Mouse (Mus musculus) embryonic facial prominence, embryonic 10.5 days (tissue): ENCODE measurements at regions not wholly inside any gene's neighbourhood (a gene's known extent, or its start where the extent isn't known, plus 50 kb on each side); places are given as distances from the start of the nearest gene placed in this dataset.
"Not testable (repeated sequence)": the region's sequence is repeated elsewhere in the genome, so short reads cannot be mapped to it uniquely, and the experiment has no call there.

Experiments used
- DNase-seq: peaks from one replicate; pipeline ENCODE4 v3.0.0-alpha.2; 2017; ENCODE audit warnings: low spot score
- H3K27ac ChIP-seq: fragments of 300-500 bp; sonication (generic); replicated peaks from 2 replicates; pipeline ENCODE4 v1.5.1; 2016; ENCODE audit warnings: mild to moderate bottlenecking
- H3K27me3 ChIP-seq: fragments of 300-500 bp; sonication (generic); replicated peaks from 2 replicates; pipeline ENCODE4 v1.6.1; 2016; ENCODE audit warnings: low read depth, mild to moderate bottlenecking; ENCODE audit not compliant: poor library complexity, severe bottlenecking
- H3K36me3 ChIP-seq: fragments of 300-500 bp; sonication (generic); replicated peaks from 2 replicates; pipeline ENCODE4 v1.6.1; 2016; ENCODE audit warnings: mild to moderate bottlenecking, moderate library complexity
- H3K4me1 ChIP-seq: fragments of 300-500 bp; sonication (generic); 2 replicates; pipeline ENCODE4 v1.6.1; 2016
- H3K4me3 ChIP-seq: fragments of 300-500 bp; sonication (generic); 2 replicates; pipeline ENCODE4 v1.5.1; 2016; ENCODE audit warnings: mild to moderate bottlenecking, moderate library complexity
- H3K9me3 ChIP-seq: fragments of 300-500 bp; sonication (generic); 2 replicates; pipeline ENCODE4 v1.6.1; 2016; ENCODE audit warnings: mild to moderate bottlenecking
- WGBS: fragments of 180-500 bp; shearing (Covaris S2); methylation state at CpG from one replicate; pipeline ENCODE4 v1.1.7; 2016; 5-methylcytosine and 5-hydroxymethylcytosine counted together

DNA sequence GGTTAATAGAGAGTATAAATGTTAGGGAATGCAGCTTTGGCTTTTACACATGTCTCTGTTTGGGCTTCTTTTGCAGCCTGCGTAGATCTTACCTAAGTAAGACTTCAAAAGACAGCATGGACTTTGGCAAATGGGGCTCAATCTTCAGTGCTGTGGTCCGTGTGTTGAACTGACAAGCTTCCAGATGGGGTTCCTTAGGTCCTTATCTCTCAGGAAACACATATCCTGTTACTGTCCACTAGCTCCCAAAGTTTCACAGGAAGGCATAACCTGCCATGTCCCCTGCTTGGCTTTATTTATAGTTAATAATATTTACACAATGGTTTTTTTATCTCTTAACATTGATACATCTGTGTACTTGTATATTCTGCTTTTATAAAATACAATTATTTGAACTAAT lies 365.3 kb downstream of the Hdgfl1 start:
- no peaks in the 10 kb centered on the region for H3K36me3 ChIP-seq
- H3K4me1 ChIP-seq, result no peaks in the 10 kb centered on the region
- no peaks in the 10 kb centered on the region for H3K27me3 ChIP-seq
- no peaks in the 10 kb centered on the region for H3K9me3 ChIP-seq
- no peak overlapping the region for H3K27ac ChIP-seq
- WGBS, result 65% methylated on average over 2 of the region's 2 CpGs
- no peak for DNase-seq
- H3K4me3 ChIP-seq, result no peak overlapping the region

DNA sequence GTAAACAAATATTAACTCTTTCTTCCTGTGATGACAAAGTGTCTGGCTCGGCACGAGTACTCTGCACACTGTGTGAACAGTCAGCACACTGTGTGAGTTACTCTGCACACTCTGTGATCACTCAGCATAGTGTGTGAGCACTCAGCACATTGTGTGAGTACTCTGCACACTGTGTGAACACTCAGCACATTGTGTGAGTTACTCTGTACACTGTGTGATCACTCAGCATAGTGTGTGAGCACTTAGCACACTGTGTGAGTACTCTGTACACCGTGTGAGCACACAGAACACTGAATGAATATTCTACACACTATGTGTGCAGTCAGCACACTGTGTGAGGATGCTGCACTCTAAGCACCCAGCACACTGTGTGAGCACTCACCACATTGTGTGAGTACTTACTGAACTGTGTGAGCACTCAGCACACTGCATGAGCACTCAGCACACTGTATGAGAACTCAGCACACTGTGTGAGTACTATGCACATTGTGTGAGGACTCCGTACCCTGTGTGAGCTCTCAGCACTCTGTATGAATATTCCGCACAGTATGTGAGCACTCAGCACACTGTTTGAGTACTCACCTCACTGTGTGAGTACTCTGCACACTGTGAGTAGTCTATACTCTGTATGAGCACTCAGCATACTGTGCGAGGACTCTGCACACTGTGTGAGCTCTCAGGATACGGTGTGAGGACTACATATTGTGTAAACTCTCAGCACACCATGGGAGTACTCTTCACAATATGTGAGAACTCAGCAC lies 381.9 kb downstream of the Hdgfl1 start:
- no peaks in the 10 kb centered on the region for H3K4me1 ChIP-seq
- no peaks in the 10 kb centered on the region for H3K9me3 ChIP-seq
- H3K36me3 ChIP-seq, result no peaks in the 10 kb centered on the region
- H3K4me3 ChIP-seq, result no peak overlapping the region
- WGBS, result 87% methylated on average over 7 of the region's 7 CpGs
- no peak for DNase-seq
- H3K27ac ChIP-seq, result no peak overlapping the region
- no peaks in the 10 kb centered on the region for H3K27me3 ChIP-seq

DNA sequence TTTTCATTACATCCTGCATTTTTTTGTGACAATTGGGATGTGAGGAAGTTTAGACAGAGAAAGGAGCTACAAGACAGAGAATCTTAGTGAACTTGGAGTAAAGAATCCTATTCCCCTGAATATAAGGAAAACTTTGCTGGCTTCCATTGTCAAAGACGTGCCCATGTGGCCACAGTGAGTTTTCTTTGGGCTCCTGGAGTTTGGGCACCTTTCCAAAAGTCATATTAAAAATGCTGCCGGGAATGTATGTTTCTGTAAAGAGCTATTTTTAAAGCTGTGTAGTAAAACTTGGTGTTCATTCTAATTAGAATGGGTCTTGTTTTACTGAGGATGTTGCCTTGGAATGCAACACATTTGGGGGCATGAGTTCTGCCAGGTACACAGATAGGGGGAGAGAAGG lies 387.3 kb downstream of the Hdgfl1 start:
- Histone ChIP-seq H3K27me3 (no peaks in the 10 kb centered on the region), H3K9me3 (no peaks in the 10 kb centered on the region), H3K4me1 (no peaks in the 10 kb centered on the region), H3K4me3 (no peak overlapping the region), H3K36me3 (no peaks in the 10 kb centered on the region), H3K27ac (no peak overlapping the region)
- 89% methylated on average over 2 of the region's 2 CpGs for WGBS
- DNase-seq, result no peak

- Histone ChIP-seq H3K4me3 (no peak overlapping the region), H3K36me3 (no peaks in the 10 kb centered on the region), H3K4me1 (no peaks in the 10 kb centered on the region), H3K9me3 (no peaks in the 10 kb centered on the region), H3K27me3 (no peaks in the 10 kb centered on the region), H3K27ac (no peak overlapping the region)
- no peak for DNase-seq
- 86% methylated on average over 2 of the region's 2 CpGs for WGBS
Observed at GRCm38 (mm10) chr13:26382154-26382553, 387.8 kb downstream of the Hdgfl1 start.

- no peak for DNase-seq
- Histone ChIP-seq H3K4me1 (no peaks in the 10 kb centered on the region), H3K27me3 (no peaks in the 10 kb centered on the region), H3K4me3 (no peak overlapping the region), H3K9me3 (0 out of 2 replicates have a peak, but pooled peaks cover 2% of the 10 kb centered on the region), H3K36me3 (no peaks in the 10 kb centered on the region), H3K27ac (no peak overlapping the region)
Observed at GRCm38 (mm10) chr13:26375546-26375945, 394.4 kb downstream of the Hdgfl1 start.

DNA sequence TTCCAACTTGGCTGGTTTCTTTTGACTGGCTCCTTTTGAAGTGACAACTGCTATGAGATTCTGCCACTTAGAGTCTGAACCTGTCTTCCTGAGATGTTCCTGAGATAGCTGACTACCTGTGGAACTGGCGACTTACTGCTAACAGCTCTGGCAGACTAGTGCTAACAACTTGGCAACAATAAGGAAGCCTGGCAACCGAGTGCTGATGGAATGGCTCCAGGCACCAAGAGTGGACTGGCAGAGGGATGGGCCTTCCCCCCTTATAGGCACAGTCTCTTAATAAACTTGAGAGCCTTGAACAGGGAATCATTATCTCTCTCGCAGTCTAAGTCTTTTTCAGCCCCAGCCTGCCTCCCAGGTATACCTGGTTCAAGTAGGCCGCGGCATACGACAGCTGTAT lies 404.1 kb downstream of the Hdgfl1 start:
- H3K4me1 ChIP-seq, H3K36me3 ChIP-seq, H3K4me3 ChIP-seq, DNase-seq, H3K9me3 ChIP-seq, H3K27ac ChIP-seq, H3K27me3 ChIP-seq: not testable (repeated sequence)
- 93% methylated on average over 6 of the region's 6 CpGs for WGBS

GRCm38 (mm10) chr13:26356341-26356740 lies 413.6 kb downstream of the Hdgfl1 start:
- WGBS, result 52% methylated on average over 3 of the region's 3 CpGs
- no peaks in the 10 kb centered on the region for H3K9me3 ChIP-seq

DNA sequence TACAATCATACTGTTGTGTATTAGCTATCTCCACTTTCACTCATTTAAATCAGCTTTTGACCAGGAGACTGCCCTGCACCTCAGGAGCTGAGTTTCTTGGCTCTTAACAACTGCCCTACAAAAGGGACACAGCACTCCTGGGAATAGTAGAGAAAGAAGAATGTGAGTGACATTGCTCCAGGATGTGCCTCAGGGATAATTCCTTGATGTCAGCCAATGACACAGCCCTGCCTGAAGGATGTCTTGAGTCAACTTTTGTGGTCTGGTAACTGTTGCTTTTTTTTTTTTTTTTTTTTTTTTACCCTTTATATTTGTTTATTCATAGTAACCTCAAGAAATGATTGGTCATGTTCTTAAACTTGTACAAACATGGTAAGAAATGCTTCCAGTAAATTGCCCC lies 415.5 kb downstream of the Hdgfl1 start:
- DNase-seq, result no peak
- H3K4me1 ChIP-seq, result no peaks in the 10 kb centered on the region
- no peak overlapping the region for H3K4me3 ChIP-seq
- no peak overlapping the region for H3K27ac ChIP-seq
- H3K36me3 ChIP-seq, result no peaks in the 10 kb centered on the region
- no peaks in the 10 kb centered on the region for H3K27me3 ChIP-seq
- no peaks in the 10 kb centered on the region for H3K9me3 ChIP-seq

More at GRCm38 (mm10) chr13:26356341-26356740, 413.6 kb downstream of the Hdgfl1 start:
- H3K27me3 ChIP-seq, result no peaks in the 10 kb centered on the region
- no peaks in the 10 kb centered on the region for H3K4me1 ChIP-seq
- no peaks in the 10 kb centered on the region for H3K36me3 ChIP-seq
- H3K4me3 ChIP-seq, result no peak overlapping the region
- peak; percentile 12 for DNase-seq
- H3K27ac ChIP-seq, result no peak overlapping the region

GRCm38 (mm10) chr13:26350510-26350909 lies 419.5 kb downstream of the Hdgfl1 start:
- Histone ChIP-seq H3K36me3 (no peaks in the 10 kb centered on the region), H3K27me3 (no peaks in the 10 kb centered on the region), H3K4me1 (no peaks in the 10 kb centered on the region), H3K27ac (no peak overlapping the region), H3K9me3 (no peaks in the 10 kb centered on the region), H3K4me3 (no peak overlapping the region)
- DNase-seq, result no peak
- WGBS, result 89% methylated on average over 3 of the region's 3 CpGs

GRCm38 (mm10) chr13:26338795-26339194 lies 431.2 kb downstream of the Hdgfl1 start:
- Histone ChIP-seq H3K36me3 (no peaks in the 10 kb centered on the region), H3K4me3 (no peak overlapping the region), H3K9me3 (no peaks in the 10 kb centered on the region), H3K27ac (no peak overlapping the region), H3K4me1 (no peaks in the 10 kb centered on the region), H3K27me3 (no peaks in the 10 kb centered on the region)
- 90% methylated on average over 3 of the region's 3 CpGs for WGBS
- no peak for DNase-seq

- H3K4me1 ChIP-seq, result peaks cover 10% of the 10 kb centered on the region
- H3K4me3 ChIP-seq, result no peak overlapping the region
- no peaks in the 10 kb centered on the region for H3K9me3 ChIP-seq
- no peak for DNase-seq
- H3K36me3 ChIP-seq, result no peaks in the 10 kb centered on the region
- H3K27me3 ChIP-seq, result no peaks in the 10 kb centered on the region
- H3K27ac ChIP-seq, result no peak overlapping the region
- WGBS, result 94% methylated on average over 3 of the region's 3 CpGs
Observed at GRCm38 (mm10) chr13:26325066-26325465, 444.9 kb downstream of the Hdgfl1 start.

DNA sequence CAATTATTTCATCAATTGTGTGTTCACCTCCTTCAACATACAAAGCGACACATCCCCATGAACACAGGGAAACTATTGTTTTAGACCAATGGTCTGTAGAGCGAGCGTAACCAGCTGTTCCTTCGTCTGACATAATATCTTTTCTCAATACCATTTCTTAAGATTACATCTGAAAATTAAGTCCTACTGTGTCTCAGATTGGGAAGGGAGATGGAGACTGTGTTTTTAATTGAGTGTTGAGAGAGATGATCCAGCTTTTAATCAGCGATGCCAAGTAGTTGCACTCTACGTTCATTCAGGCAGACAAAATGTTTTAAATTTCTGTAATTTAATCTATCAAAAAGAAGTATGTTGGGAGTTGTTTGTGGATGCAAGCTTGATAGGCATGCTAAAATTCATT lies 445.3 kb downstream of the Hdgfl1 start:
- Histone ChIP-seq H3K4me1 (peaks cover 10% of the 10 kb centered on the region), H3K9me3 (no peaks in the 10 kb centered on the region), H3K36me3 (no peaks in the 10 kb centered on the region), H3K27me3 (no peaks in the 10 kb centered on the region), H3K27ac (no peak overlapping the region), H3K4me3 (no peak overlapping the region)
- 88% methylated on average over 6 of the region's 6 CpGs for WGBS
- no peak for DNase-seq

GRCm38 (mm10) chr13:26318557-26318956 lies 451.4 kb downstream of the Hdgfl1 start:
- Histone ChIP-seq H3K9me3 (no peaks in the 10 kb centered on the region), H3K4me3 (no peak overlapping the region), H3K36me3 (no peaks in the 10 kb centered on the region), H3K27me3 (no peaks in the 10 kb centered on the region), H3K27ac (no peak overlapping the region), H3K4me1 (peaks cover under 1% of the 10 kb centered on the region)
- no peak for DNase-seq
- WGBS, result 85% methylated on average over 5 of the region's 5 CpGs
